ENCODE assay signal across 23 mouse cellular contexts in the genomic region with DNA sequence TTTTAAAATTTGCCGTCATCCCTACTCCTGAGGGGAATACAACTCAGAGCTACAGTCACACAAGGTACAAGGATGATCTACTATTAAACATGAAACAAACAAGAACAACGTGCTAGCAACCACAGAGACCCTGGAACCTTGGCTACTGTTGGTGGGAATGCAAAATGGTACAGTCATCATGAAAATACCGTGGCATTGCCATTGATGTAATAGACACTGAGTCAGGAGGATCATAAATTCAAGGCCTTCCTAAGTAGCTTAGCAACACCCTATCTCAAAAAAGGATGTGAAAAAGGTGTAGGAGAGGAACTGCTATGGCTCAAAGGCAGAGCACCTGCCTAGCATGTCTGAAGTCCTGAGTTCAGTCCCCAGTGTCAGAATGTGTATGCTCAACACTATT. TPM values are rescaled to one million over a fixed set of nuclear protein-coding genes. Genes with fewer than 3 reads are reported as not detected.
"Had no signal": no experiment of that assay in that cellular context is flagged by ENCODE, and none has a peak within 500 bp of the region (broad histone marks: within the 10 kb centered on the region; RNA-seq: fewer than 3 reads in every experiment).

No protein-coding gene starts in this region.

- H3K9ac ChIP-seq: neural tube, embryonic 13.5 days; neural tube, embryonic 15.5 days; stomach, embryonic 15.5 days had no signal

- H3K4me2 ChIP-seq: neural tube, embryonic 13.5 days; neural tube, embryonic 15.5 days; stomach, embryonic 15.5 days had no signal

- H3K27ac ChIP-seq: neural tube, embryonic 13.5 days; neural tube, embryonic 15.5 days; stomach, embryonic 15.5 days; stomach, postnatal 0 days had no signal

- DNase-seq: retina, postnatal 1 day; right cerebral cortex, adult 18-20 months; right cerebral cortex, postnatal 14 days; right cerebral cortex, postnatal 25 days; right cerebral cortex, postnatal 4 days; spleen, adult 18-20 months; thymus, adult 18-20 months; thymus, adult 2 months; thymus, postnatal 14 days; thymus, postnatal 36 days; thymus, postnatal 4 days had no signal

- H3K27me3 ChIP-seq: stomach, embryonic 15.5 days had no signal

- H3K36me3 ChIP-seq: neural tube, embryonic 13.5 days; neural tube, embryonic 15.5 days; stomach, embryonic 15.5 days had no signal

- H3K9me3 ChIP-seq: neural tube, embryonic 13.5 days; neural tube, embryonic 15.5 days; stomach, embryonic 15.5 days had no signal

- H3K4me1 ChIP-seq: neural tube, embryonic 13.5 days; neural tube, embryonic 15.5 days; stomach, embryonic 15.5 days had no signal

- H3K4me3 ChIP-seq: neural tube, embryonic 13.5 days; neural tube, embryonic 15.5 days; stomach, embryonic 15.5 days had no signal

RNA-seq across cellular contexts. Expression of a gene that starts 42.4 kb away (rescaled TPM):
- total RNA-seq: neutrophil, adult 5-6 weeks had no signal
- polyA plus RNA-seq: neural tube, embryonic 13.5 days; neural tube, embryonic 14.5 days; neural tube, embryonic 15.5 days; small intestine, adult 2 months; spleen, adult 2 months; stomach, embryonic 14.5 days; stomach, embryonic 15.5 days; stomach, embryonic 16.5 days; stomach, postnatal 0 days; thymus, adult 2 months; thymus, postnatal 0 days; urinary bladder, adult 2 months had no signal
